Mouse (Mus musculus) testis, adult 2 months (tissue): ENCODE results near the gene Rbm12.

Experiments
- CTCF ChIP-seq: fragments of 200-500 bp; IDR thresholded peaks from 2 replicates; pipeline ENCODE4 v1.5.1; 2012; ENCODE audit warnings: low read depth, mild to moderate bottlenecking, inconsistent platforms, low read length, moderate library complexity; ENCODE audit not compliant: control insufficient read depth, insufficient read depth, insufficient replicate concordance
- POLR2A ChIP-seq: fragments of 200-500 bp; IDR thresholded peaks from 2 replicates; pipeline ENCODE4 v1.6.1; 2012; ENCODE audit warnings: low read depth, mild to moderate bottlenecking, inconsistent platforms, low read length, moderate library complexity; ENCODE audit not compliant: control insufficient read depth

DNA sequence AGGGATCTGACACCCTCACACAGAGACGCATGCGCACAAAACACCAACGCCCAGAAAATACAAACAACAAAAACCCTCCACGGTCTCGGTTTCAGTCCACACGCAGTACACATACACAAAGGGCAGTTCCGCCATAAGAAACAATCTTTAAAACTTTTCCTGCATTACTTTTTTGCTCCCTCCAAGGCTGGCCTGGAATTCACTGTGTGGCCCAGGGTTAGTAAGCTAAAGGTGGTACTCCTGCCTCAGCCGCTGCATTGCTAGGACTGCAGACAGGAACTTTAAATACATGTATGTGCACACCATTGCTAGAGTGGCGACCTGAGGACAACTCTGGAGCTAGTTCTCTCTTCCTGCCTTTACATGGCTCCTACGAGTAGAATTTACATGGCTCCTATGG lies 40.5 kb downstream of the Rbm12 start:
- TF ChIP-seq CTCF: no peak
- TF ChIP-seq POLR2A: no peak
